Mouse (Mus musculus) ovary, adult 18-20 months (tissue): Measurements from ENCODE around the gene Rufy2.
"Not testable (repeated sequence)": the region's sequence is repeated elsewhere in the genome, so short reads cannot be mapped to it uniquely, and the experiment has no call there.

Experiments used
- DNase-seq: peaks from one replicate; pipeline ENCODE4 v3.0.0; 2022; ENCODE audit warnings: low spot score, mixed read lengths

The Rufy2 gene

DNA sequence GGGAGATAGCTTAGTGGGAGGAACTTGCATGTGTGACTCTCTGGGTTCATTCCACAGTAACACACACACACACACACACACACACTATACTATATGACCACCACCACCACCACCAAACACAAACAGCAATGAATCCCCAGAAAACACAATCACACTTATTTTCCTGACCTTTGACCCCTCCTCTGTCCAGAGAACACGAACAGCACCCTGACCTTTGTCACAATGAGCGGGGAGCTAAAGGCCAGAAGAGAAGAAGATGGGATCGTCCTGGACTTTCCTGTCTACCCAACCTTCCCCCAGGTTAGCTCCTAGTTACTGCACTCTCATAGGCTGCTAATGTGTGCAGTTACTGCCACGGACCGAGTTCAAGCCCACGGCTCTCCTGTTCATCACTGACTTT lies 72.0 kb downstream of the Rufy2 start:
- no peak for DNase-seq

GRCm38 (mm10) chr10:63053007-63053406 lies 73.0 kb downstream of the Rufy2 start:
- no peak for DNase-seq

DNA sequence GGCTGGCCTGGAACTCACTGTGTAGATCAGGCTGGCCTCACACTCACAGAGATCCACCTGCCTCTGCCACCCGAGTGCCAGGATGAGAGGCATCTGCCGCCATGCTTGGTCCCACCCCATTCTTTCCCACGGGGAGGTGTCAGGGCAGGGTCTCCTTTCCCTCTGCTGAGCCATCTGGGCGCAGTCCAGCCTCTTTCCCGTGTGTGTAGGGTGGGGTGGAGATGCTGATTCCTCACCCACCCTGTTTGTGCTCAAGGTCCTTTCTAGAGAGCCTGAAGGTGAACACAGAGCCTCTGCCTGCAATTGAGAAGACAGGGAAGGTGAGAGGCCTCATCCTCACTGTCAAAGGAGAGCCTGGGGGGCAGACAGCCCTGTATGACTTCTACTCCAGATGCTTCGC lies 74.0 kb downstream of the Rufy2 start:
- DNase-seq: not testable (repeated sequence)

DNA sequence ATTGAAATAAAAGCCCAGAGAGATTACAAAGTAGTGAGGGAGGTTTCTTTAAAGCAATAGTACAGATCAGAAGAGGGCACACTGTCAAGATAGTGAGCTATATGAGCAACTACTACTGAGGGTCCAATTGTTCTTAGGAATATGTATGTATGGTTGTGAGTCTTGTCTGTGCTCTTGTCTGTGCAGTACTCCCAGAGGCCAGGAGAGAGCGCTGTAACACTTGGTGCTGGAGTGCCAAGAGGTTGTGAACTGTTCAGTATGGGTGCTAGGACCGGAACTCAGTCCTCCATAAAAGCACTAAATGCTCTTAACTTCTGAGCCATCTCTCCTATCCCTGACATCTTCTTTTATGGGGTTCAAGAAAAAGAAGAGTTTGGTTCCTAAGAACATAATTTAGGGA lies 74.6 kb downstream of the Rufy2 start:
- no peak for DNase-seq

DNA sequence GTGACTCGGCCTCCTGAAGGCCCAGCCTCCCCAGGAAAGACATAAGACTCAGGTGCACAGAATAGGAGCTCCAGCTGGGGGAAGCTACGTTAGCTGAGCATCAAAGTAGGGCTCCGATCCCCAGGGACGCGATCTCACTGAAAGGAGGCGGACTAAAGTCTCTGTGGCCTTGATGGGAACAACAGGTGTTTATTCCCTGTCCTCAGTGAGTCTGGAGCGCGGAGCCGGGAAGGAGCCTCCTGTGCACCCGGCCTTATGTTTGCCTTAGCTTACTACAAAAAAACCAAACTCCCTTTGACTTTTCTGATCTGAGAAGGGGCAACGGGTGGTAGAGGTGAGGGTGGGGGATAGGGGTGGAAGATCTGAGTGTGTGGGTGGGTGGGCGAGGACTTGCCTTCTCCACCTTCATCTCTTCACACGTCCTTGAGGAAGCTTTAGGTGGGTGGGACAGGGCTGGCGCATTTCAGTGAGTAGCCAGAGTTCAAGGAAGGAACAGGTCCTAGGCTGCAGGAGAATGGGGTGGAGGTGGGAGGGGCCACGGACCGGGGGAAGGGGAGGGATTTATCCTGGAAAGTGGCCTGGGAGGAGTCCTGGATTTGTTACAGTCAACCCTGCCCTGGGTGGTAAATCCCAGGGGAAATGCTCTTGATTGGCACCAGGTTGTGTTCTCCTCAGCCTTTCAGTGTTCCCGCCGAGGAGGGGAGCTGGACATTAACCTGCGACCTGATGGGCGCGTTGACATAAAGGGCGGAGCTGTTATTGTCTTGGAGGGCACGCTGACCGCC lies 77.1 kb downstream of the Rufy2 start:
- peak; percentile 9 for DNase-seq

DNA sequence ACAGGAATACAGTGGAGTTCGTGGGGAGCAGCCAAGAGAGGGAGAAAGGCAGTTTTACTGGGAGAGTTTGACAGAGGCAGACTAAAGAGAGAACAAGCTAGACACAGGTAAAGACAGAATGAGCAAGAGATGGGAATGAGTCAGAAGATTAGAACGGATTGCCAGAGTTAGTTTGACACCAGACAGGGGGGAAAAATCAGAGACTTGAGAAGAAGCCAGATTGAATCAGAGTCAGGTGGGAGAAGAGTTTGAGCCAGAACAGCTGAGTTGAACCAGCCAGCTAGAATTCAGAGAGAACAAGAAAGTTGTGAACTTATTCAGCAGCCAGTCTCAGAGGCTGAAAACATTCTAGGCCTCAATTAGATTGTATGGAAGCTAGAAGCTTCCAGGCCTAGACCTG lies 79.8 kb downstream of the Rufy2 start, which contains the start of gene Pbld1:
Gene Pbld1 (plus strand): TSS at position 301 of the 400 bp plus-strand sequence.
- DNase-seq: no peak

DNA sequence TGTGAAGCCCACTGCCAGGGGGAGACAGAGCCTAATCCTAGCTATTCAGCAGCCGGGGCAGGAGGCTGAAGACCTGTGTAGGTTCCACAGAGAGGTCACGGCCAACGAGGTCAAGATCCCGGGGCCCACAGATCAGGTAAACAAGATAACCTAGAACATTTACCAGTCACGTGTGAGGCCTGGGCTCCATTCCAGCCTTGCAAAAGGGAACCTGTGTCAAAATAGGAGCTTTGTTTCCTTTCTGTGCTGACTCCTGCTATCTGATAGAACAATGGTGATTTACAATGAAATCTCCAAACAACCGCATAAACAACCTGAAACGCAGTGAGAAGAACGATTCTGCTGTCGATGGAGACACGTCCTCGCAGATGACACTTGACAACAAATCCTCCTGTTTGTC lies 80.4 kb downstream of the Rufy2 start:
- DNase-seq: peak; percentile 11

GRCm38 (mm10) chr10:63061266-63061665 lies 81.2 kb downstream of the Rufy2 start:
- no peak for DNase-seq

DNA sequence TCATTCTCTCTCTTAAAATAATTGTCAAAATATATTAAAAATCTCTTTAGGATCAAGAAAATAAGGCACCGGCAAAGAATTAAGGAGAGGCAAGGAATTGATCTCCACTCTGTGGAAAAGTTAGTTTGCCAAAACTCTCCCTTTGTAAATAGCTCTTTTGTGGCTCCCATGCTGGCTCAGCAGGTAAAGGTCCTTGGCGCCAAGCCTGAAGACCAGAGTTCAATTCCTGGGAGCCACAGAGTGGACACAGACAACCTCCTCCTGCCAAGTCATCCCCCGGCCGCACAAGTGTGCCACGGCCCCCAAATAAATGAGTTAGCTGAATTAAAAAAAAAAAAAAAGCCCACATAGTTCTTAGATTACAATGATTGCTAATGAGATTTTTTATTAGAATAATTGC lies 82.7 kb downstream of the Rufy2 start:
- no peak for DNase-seq

DNA sequence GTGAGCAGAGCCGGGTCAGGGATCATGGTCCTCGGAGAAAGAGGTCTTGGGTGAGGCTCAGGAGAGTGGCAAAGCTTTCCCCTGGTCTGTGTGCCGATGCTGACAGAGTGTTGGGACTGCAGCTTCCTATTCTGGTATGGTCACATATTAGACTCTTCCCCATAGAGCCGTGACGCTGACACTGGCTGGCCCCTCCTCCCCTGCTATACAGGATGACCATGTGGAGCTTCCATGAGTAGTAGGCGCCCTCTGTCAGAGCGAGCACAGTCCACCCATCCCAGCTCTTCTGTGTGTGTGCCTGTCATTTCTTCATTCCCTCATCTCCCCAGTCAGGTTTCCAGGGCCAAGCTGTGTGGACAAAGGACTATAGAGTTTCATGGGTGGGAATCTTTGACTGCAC lies 83.3 kb downstream of the Rufy2 start:
- DNase-seq: no peak

- DNase-seq: no peak
Observed at GRCm38 (mm10) chr10:63064516-63064915, 84.5 kb downstream of the Rufy2 start.

DNA sequence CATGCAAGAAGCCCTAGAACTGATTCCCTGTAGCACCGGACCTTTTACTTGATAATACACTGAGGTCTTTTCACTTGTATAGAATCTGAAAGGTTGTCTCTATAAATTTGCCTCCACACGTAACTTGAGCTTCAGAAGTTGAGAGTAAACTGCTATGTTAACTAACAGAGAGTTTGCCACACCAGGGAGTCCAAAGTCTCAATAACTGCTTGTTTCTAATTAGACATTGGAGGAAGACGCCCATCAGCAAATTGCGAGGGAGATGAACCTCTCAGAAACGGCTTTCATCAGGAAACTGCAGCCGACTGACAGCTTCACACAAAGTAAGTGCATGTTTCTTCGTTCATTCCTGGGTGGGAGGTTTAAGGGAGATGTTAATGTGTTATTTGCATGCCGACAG lies 85.5 kb downstream of the Rufy2 start:
- no peak for DNase-seq

DNA sequence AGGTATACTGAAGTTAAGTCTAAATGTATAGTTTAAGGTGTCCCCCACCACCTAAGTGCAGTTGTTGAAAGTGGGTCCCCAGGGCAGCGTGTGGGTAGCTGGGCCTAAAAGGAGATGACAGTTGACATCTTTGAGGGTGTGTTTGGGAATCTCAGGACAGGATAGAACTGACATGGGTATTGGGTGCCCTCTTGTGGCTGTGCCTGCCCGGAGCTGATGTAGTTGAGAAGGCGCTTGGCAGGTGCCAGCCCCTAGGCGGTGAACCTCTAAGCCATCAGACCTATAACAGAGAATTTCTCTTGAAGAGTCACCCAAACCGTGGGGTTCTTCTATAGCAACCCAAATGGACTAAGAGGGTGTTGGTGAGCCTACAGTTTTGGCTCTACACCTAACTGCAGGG lies 86.0 kb downstream of the Rufy2 start:
- peak; percentile 49 for DNase-seq
